Mouse (Mus musculus) heart, postnatal 0 days (tissue): ENCODE measurements around the gene Myb.

Source experiments
- CTCF ChIP-seq: IDR thresholded peaks from 2 replicates; pipeline ENCODE4 v1.5.1; 2016; ENCODE audit warnings: antibody characterized with exemption, control low read depth, low read depth
- EP300 ChIP-seq: IDR thresholded peaks from 2 replicates; pipeline ENCODE4 v1.6.1; 2016; ENCODE audit warnings: antibody characterized with exemption, low read depth

GRCm38 (mm10) chr10:21083391-21083918, 77.3 kb downstream of the Myb start:
- no peak for TF ChIP-seq CTCF
- no peak for TF ChIP-seq EP300
